In genomic region chr17:64214599-64214998, GRCm38 (mm10) we compare ENCODE assay signal across 9 mouse cellular contexts.
DNase-seq lines count a peak whose midpoint lies in the region; ATAC-seq and TF ChIP-seq lines count a peak whose summit lies in the region.
"Had no signal": no experiment of that assay in that cellular context is flagged by ENCODE, and none has a peak within 500 bp of the region (broad histone marks: within the 10 kb centered on the region; RNA-seq: fewer than 3 reads in every experiment).

No protein-coding gene starts in this region.

- 0 out of 2 replicates have a peak overlapping the region, but pooled peaks have one; percentile 13 for H3K27ac ChIP-seq in midbrain, embryonic 10.5 days (replicated peaks)
- no peak overlapping the region for H3K27ac ChIP-seq in midbrain, embryonic 13.5 days
- H3K27ac ChIP-seq in neural tube, embryonic 15.5 days (replicated peaks) = no peak overlapping the region
- no peak overlapping the region for H3K27ac ChIP-seq in stomach, postnatal 0 days (replicated peaks)
- H3K27ac ChIP-seq: liver, embryonic 15.5 days had no signal

- TF ChIP-seq EP300 in stomach, postnatal 0 days (optimal IDR thresholded peaks at IDR 0.05) = no peak

- ATAC-seq in midbrain, embryonic 13.5 days = no peak
- no peak for ATAC-seq in neural tube, embryonic 15.5 days (ENCODE audit: low FRiP score)
- ATAC-seq in stomach, postnatal 0 days (ENCODE audit: low FRiP score, low TSS enrichment) = no peak

- intact Hi-C loops in heart, postnatal 25 days (cut with DNase I) = no loop called here

- no peaks in the 10 kb centered on the region for H3K9me3 ChIP-seq in midbrain, embryonic 10.5 days (replicated peaks)
- H3K9me3 ChIP-seq in midbrain, embryonic 13.5 days = no peaks in the 10 kb centered on the region
- H3K9me3 ChIP-seq in neural tube, embryonic 15.5 days (replicated peaks) = no peaks in the 10 kb centered on the region
- no peaks in the 10 kb centered on the region for H3K9me3 ChIP-seq in stomach, postnatal 0 days (ENCODE audit: control insufficient read depth, low read length)
- H3K9me3 ChIP-seq: liver, embryonic 15.5 days had no signal

- no peaks in the 10 kb centered on the region for H3K27me3 ChIP-seq in midbrain, embryonic 10.5 days (ENCODE audit: low read depth, poor library complexity, severe bottlenecking)
- H3K27me3 ChIP-seq in midbrain, embryonic 13.5 days = no peaks in the 10 kb centered on the region
- no peaks in the 10 kb centered on the region for H3K27me3 ChIP-seq in neural tube, embryonic 15.5 days (replicated peaks)
- H3K27me3 ChIP-seq in stomach, postnatal 0 days (ENCODE audit: control insufficient read depth, insufficient read depth, low read length) = no peaks in the 10 kb centered on the region
- H3K27me3 ChIP-seq: liver, embryonic 15.5 days had no signal

- no peak overlapping the region for H3K4me2 ChIP-seq in midbrain, embryonic 13.5 days (replicated peaks)
- H3K4me2 ChIP-seq in neural tube, embryonic 15.5 days = no peak overlapping the region
- H3K4me2 ChIP-seq in stomach, postnatal 0 days (replicated peaks; ENCODE audit: low read depth) = no peak overlapping the region
- H3K4me2 ChIP-seq: liver, embryonic 15.5 days had no signal

- H3K36me3 ChIP-seq in midbrain, embryonic 10.5 days = no peaks in the 10 kb centered on the region
- H3K36me3 ChIP-seq in midbrain, embryonic 13.5 days = no peaks in the 10 kb centered on the region
- no peaks in the 10 kb centered on the region for H3K36me3 ChIP-seq in neural tube, embryonic 15.5 days
- no peaks in the 10 kb centered on the region for H3K36me3 ChIP-seq in stomach, postnatal 0 days (ENCODE audit: control insufficient read depth, insufficient read depth, low read length)
- H3K36me3 ChIP-seq: liver, embryonic 15.5 days had no signal

- H3K9ac ChIP-seq in midbrain, embryonic 13.5 days (replicated peaks) = no peak overlapping the region
- H3K9ac ChIP-seq in neural tube, embryonic 15.5 days (replicated peaks) = no peak overlapping the region
- H3K9ac ChIP-seq in stomach, postnatal 0 days (ENCODE audit: low read length) = no peak overlapping the region
- H3K9ac ChIP-seq: liver, embryonic 15.5 days had no signal

- peaks cover 5% of the 10 kb centered on the region for H3K4me1 ChIP-seq in midbrain, embryonic 10.5 days
- peaks cover 6% of the 10 kb centered on the region; the same call in 1 of the 2 replicates for H3K4me1 ChIP-seq in midbrain, embryonic 13.5 days (replicated peaks)
- H3K4me1 ChIP-seq in neural tube, embryonic 15.5 days = no peaks in the 10 kb centered on the region
- H3K4me1 ChIP-seq in stomach, postnatal 0 days (replicated peaks; ENCODE audit: control insufficient read depth, insufficient read depth) = no peaks in the 10 kb centered on the region
- H3K4me1 ChIP-seq: liver, embryonic 15.5 days had no signal

- peak; percentile 26 for DNase-seq in midbrain, embryonic 10.5 days (ENCODE audit: low spot score)
- DNase-seq in heart, adult 18-20 months = peak; percentile 42 to 54
- DNase-seq in heart, postnatal 25 days (ENCODE audit: low spot score) = peak; percentile 27
- DNase-seq in thymus, postnatal 36 days = no peak
- no peak for DNase-seq in stomach, postnatal 0 days (ENCODE audit: low spot score)
- DNase-seq: cerebellum, postnatal 25 days had no signal

- 21% methylated on average over 7 of the region's 7 CpGs for WGBS in midbrain, embryonic 10.5 days
- 24% methylated on average over 7 of the region's 7 CpGs for WGBS in midbrain, embryonic 13.5 days
- 48% methylated on average over 7 of the region's 7 CpGs for WGBS in neural tube, embryonic 15.5 days
- WGBS in stomach, postnatal 0 days = 39% methylated on average over 7 of the region's 7 CpGs

- no peak overlapping the region for H3K4me3 ChIP-seq in midbrain, embryonic 10.5 days
- no peak overlapping the region for H3K4me3 ChIP-seq in midbrain, embryonic 13.5 days (replicated peaks)
- H3K4me3 ChIP-seq in neural tube, embryonic 15.5 days (replicated peaks) = no peak overlapping the region
- no peak overlapping the region for H3K4me3 ChIP-seq in stomach, postnatal 0 days (ENCODE audit: low read depth, low read length)
- H3K4me3 ChIP-seq: liver, embryonic 15.5 days had no signal

- no peak for TF ChIP-seq CTCF in stomach, postnatal 0 days (IDR thresholded peaks at IDR 0.05; ENCODE audit: low read depth)

Comparison
In these comparisons a context has a peak if more than half of its experiments do, and no peak if none do; other contexts are left out.
1. DNase-seq: peak in midbrain, embryonic 10.5 days (single experiment), heart, adult 18-20 months (2 of 2) and heart, postnatal 25 days (single experiment); none in thymus, postnatal 36 days (0 of 2) and stomach, postnatal 0 days (single experiment).